Mouse (Mus musculus): ENCODE measurements at regions not wholly inside any gene's neighbourhood (a gene's known extent, or its start where the extent isn't known, plus 50 kb on each side); places are given as distances from the start of the nearest gene placed in this dataset.

DNA sequence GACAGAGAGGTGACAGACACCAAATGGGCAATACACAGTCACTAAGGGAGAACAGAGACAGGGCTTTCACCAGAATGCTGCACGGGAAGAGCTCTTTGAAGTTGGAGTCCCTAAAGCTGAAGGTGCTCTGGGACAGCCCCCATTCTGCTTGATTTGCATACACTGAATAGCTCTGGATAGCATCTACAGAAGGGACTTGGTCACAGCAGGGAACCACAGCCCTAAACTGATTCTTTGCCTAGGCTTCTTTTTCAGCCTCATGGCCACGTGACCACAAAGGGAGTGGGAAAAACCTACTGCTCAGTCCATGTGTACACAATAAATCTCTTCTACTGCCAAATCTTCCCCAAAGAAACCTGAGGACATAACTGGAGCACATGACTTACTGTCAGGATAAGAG, 221.3 kb downstream of the Opa1 start:
- DNase-seq, result no peak

DNA sequence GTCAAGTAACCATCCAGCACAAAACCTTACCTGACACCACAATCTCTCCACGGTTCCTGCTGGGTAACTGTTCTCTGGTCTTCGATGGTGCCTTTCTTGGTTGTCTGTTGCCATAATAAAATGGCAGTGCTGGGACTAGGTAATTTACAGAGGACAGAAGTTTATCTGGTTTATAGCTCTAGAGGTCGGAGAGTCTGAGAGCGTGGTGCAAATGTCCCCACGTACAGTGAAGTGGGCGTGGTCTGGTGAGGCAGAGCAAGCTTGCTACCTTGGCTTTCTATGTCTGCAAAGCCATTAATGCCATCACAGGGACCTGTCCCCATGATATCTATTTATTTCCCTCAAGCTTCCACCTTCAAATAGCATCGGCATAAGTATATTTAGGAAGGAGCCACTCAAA, 223.0 kb downstream of the Opa1 start:
- no peak for DNase-seq

DNA sequence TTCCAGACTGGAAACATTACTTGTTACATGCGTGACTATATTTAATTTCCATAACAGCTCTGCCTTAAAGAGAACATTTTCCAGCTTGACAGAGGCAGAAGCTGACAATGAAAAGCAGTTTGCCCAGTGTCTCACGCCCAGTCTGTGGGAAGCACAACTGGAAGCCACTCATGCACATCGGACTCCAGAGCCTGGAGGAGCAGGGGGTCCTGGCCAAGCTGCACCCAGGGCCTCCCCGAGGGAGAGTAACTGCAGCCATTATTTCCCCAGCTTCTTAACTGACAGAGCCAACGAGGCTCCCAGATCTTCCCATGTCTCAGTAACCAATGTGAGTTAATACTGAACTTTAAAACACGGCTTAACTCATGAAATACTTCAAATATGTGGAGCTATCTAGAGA, 223.5 kb downstream of the Opa1 start:
- DNase-seq, result no peak

DNA sequence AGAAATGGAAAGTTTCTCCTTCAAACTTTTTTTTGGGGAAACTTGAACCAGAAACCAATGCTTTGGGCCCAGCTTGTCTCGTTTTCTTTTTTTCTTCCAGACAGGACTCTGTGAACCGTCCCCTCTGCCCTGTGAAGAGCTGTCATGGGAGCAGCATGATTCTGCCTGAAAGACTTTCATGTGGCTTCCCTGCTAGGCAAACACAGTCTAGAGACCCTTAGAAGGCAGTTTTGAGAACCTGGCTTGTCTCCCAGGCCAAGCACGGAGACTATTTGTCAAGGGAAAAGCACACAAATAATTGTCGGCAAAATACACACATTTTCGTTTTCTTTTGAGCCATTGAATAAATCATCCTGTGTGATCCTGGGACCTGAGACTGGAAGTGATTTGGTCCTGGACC, 228.7 kb downstream of the Opa1 start:
- DNase-seq, result no peak

DNA sequence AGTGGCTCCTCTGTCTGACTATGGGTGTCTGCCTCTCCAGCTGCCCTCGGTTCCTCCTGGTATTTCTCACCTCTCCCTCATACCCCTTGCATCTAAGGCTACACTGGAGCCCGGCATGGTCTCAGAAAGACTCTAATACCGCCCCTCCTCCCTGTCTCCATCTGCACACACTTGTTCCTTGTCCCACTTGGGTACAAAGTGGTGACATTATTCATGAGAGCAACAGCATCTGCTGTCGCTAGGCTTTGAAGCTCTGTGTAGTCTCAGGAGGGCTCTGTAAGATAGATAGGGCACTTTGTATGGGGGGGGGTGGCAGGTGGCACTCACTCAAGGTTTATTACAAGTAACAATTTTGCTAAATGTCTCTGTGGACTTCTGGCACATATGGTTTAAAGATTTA, 229.7 kb downstream of the Opa1 start:
- no peak for DNase-seq

DNA sequence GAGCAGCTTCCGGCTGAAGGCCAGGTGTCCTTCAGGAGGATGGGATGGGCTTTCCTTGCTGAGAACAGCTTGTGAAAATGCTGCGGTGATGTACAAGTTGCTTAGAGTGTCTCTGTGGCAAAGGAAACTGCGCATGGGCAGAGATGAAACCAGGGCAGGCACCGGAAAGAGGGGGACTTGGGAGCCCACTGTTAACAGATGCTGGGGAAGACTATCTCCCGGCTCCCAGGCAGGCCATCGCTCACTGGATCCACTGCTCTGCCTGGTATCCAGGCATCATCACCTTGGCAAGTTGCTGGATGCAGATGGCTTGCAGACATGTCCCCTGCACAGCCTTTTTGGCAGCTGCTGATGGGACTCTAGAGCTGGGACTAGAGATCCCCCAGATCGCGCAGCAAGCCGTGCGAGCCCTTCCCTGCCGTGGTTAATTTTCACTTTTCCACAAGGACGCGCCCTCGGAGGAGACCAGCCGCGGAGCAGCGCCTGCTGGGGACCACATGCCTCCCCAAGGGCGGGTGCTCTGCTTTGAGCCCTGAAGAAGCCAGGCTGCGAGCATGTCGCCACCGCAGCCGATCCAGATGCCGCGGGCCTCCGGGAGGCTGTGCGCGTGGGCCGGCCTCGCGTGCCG, 234.4 kb downstream of the Opa1 start:
- no peak for DNase-seq

DNA sequence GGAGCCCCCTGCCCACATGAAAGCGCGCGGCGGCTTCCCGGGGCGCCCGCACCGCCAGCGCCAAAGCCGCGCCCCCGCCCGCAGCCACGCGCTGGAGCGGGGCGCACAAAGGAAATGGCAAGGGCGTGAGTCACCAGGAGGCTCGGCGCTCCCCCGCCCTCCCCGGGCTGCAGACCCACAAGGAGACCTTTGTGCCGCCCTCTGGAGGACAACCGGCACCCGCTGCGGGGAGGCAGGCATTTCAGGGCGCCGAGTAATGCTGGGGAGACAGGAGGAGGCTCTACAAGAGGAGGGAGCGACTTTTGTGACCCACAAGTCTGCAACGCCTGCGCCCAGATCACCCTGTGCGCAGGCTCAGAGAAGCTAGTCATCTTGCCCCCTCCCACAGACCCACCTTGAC, 234.9 kb downstream of the Opa1 start:
- DNase-seq, result peak; percentile 88

DNA sequence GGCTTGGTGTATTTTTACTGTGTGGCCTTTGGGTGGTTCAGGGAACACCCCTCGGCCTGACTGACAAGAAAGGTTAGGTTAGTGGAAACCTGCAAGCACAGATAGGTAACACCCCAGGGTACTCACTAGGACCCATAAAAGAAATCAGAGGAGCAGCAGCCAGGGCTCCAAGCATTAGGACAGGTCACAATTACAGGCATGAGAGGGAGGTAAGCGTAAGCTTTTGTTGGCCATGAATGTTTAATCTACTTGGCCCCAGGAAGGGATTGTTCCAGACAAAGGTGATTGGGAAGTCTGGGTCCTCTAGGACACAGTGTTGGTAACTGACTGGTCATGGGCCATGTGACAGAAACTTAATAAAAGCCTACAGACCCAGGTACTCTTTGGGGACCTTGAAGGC, 235.5 kb downstream of the Opa1 start:
- DNase-seq, result no peak

DNA sequence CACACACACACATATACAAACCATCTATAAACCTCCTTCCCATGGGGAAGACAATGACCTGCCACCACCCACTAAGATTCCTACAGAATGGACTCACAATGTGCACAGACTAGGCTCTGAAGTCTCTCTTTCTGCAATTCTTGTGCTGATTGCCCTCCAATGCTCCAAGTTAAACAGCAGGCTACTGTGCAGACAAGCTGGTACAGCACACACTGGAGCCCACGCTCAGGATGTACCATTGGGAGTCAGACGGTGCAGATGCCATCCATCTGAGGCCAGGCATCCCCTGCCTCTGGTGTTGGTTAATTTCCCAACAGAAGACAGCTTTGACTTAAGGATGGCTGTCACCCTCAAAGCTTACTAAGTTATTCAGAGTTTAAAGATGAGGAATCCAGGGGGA, 236.1 kb downstream of the Opa1 start:
- DNase-seq, result no peak

DNA sequence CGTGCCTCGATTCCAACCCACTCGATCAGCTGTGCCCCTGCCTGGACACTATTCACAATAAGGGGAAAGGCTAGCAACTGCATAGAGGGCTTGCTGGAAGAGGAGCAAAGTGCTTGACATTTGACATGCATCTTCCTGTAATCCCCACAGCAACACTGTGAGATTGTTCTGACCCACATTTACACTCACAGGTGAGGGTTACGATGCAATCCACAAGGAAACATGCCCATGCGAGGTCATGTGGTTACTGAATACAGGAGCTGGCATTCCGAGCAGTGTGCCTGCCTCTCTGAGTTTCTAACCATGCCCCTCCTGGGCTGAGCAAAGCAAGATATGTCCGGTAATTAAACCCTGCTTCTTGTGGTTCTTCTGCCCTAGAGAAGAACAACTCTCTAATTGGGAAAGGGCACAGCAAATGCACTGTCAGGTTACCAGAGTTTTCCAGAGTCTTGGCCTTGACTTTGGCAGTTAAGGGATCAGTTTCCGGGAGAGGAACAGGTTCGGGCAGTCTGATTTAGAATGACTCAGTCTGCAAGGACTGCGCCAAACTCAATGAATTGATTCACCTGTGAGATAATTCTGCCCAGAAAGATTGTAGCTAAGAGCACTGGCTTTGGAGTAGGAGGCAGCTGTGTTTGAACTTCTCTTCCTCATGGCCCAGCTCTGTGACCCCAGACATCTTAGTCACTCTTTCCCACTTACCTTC, 236.7 kb downstream of the Opa1 start:
- no peak for DNase-seq

DNA sequence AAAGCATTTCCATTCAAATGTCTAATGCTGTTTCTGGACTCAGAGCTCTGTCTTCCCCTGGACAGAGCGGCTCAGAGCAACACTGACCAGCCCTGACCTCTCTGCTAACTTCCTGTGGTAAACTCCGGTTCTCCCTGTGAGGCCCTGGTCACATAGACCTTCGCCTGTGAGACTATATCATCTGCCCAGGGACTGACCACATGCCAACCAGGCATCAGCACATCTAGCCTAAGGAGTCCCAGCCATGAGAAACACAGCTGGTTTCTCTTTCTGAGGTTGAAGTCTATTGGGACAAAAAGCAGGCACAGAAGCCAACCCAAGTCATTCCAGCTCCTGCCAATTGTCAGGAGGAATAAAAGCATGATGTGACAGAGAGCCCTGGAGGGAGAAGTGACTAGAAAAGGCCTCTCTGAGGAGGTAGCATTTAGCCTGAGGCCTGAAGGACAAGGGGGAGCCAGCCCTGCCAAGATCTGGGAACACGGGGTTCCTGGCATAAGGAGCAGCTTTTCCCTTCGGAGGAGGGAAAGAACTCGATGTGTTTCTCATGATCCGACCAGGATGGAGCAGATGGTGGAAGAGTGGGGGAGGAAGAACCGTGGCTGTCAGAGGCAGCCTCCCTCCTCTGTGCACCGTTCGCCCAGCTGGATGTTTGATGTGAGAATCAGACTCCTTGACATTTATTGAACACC, 237.7 kb downstream of the Opa1 start:
- peak; percentile 32 for DNase-seq

DNA sequence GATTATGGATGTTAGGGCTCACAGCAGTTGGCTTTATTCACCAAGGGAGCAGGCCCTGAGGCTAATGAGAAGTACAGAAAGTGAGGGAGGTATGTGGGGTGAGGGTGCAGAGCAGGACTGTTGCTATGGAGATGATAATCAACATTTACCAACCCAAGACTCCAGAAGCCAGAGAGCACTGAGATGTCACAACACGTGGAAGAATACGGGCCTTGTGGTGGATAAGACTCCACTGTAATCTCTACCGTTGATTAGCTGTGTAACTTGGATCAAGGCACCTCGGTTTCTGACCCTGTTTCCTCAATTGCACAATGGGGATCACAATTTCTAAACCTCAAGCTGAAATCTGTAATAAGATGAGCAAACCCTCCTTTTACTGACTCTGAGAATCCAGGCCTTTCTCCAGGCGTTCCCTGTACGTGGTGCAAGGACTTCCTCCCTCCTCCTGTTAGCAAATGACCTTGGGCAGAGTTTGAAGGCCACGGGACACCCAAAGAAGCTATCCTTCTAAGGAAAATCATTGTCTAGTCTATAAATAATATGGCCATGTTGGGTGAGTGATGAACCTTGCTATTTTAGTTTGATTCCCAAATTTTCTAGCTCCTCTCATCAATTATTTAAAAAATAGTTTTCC, 239.8 kb downstream of the Opa1 start:
- no peak for DNase-seq

DNA sequence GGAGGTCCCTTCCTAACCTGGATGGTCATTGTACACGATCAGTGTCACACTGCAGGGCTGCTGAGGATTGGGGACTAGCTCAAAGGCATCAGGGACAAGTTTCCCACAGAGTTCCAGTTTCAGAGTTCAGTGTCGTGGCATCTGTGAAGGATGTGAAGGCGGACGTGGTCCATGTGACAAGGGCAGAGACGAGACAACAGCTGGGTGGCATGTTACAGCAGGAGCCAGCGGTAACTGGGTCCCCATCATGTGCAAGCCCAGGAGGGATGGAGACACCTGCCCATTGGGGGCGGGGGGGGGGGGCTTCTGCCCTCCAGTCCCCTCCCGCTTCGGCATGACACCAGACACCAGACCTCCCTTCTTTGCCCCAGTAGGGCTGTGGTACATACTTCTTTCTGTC, 241.6 kb downstream of the Opa1 start:
- no peak for DNase-seq

DNA sequence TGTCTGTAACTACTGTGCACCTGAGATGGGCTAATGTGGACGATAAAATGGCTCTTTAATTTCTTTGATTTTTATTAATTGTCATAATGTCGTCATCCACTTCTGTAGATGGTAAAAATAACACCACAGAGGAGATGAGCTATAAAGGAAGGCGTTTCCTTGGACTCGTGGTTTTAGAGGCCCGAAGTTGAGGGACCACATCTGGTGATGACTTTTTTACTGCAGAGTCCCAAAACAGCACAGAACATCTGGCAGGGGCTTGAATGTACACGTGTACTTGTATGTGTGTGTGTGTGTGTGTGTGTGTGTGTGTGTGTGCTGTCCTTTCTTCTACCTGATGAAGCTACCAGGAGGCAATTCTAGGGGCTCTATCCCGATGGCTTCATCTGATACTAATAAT, 242.1 kb upstream of the Hes1 start:
- no peak for DNase-seq

DNA sequence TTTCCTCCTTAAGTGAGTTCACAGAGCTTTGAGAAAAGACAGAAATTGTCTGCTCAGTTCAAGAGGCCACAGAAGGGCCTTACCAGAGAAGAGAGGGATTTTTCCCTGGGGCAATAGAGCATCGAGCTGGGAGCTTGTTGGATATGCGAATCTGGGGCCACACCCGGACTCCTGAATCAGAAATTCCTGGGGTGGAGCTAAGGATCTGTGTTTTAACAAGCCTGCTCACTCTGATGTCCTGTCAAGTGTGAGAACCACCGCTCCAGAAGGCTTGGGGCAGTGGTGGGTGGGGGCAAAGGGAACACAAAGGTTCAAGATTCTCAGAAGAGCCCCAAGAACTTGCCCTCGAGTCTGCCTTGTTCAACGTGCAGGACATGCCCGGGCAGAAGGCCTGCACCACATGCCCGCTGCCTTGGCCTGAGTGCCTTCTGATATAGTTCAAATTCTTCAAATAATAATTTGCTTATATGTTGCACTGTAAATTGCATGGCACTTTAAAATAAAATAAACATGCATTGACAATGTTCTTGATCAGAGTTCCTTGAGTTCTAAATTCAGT, 241.3 kb upstream of the Hes1 start:
- DNase-seq, result no peak

DNA sequence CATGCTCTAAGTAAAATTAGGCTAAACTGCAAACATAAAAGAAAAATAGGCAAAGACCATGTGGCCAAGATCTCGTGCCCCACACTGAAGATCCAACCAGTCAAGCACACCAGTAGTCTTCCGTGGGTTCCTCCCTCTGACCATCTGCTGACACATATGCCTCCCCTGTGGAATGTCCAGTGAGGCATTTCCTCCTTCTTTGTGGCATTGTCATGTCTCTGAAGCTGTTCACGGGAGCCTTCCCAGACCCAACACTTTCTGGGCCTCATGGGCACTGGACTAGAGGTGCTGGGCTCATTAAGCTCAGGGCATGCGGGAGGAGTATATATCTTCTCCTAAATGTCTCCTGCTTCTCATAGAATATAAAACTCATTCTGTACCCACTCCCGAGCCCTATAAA, 237.3 kb upstream of the Hes1 start:
- DNase-seq, result no peak

DNA sequence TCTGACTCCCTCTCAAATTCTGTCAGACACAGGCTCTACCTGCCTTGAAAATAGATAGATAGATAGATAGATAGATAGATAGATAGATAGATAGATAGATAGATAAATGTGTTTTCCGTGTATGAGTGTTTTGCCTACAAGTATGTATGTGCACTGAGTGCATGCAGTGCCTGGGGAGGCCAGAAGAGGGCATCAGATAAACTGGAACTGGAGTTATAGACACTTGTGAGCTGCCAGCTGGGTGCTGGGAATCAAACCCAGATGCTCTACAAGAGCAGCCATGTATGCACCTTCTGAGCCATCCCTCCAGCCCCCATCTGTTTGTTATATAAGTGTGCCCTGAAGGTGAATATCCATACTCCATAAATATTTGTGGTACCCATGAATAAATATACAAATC, 236.4 kb upstream of the Hes1 start:
- DNase-seq, result no peak

DNA sequence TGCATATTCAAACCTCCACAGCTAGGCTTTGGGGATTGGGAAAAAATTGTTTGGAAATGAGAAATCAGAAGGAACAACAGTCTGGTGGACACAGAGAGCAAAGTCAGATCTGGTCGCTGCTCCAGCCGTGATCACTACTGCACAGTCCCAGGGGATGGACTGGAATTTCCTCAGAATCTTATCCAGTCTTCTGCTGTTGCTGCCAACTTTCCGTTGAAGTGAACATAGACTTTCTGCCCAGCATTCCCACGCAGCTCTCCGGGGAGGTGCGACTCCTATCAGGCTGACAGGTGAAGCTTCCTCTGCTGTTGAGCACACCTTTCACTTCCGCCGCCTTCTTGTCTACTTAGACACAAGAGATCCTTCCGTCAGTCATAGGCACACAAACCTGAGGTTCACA, 234.7 kb upstream of the Hes1 start:
- peak; percentile 46 for DNase-seq

DNA sequence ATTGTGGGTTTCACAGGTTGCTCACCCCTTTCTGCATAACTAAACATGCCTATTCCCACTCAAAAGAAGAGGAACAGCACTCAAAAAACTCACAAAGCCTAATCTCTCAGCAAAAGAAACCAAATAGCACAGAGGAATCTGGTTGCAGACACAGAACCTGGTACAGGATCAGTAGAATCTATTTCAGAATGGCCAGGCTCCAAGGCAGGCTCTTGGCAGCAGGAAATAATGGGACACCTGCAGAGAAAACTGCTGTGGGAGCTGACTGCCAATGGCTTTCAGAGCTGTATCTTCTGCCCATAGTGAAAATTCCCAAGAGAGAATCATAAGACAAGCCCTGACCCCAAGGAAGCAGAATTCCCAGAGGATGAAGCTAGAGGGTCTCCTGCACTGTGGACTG, 234.1 kb upstream of the Hes1 start:
- DNase-seq, result no peak

DNA sequence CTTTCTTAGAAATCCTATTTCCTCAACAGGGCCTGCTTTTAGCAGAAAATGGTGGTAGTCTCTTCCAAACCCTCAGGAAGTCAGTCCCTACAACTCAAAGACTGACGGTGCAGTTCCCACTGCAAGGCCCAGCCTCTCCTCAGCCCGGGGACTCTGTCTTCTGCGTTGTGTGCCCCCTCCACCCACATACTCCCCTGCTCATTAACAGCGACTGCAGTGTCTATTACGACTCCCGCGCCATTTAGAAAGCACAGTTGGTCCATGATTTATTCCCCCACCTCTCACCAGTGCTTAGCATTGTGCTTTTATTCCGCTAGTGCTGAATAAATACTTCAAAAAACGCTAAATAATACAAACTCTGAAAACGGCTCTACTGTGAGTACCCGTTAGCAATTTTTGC, 230.9 kb upstream of the Hes1 start:
- DNase-seq, result no peak

DNA sequence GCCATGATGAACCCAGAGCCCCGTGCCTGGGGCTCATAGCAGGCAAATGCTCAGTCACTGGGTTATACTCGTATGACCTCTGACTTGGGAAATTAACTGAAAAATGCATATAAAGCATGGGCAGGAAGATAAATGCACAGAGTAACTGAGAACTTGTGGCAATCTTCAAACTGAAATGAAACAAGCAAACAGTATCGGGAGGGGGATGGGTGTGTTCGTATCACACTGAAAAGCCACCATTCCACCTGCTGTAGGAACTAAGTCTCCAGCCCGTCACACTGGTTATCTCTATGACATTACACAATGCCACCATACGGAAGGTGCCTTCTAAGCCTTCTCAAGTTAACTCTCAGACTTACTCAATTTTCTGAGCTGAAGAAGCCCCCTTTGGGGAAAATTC, 230.3 kb upstream of the Hes1 start:
- no peak for DNase-seq

DNA sequence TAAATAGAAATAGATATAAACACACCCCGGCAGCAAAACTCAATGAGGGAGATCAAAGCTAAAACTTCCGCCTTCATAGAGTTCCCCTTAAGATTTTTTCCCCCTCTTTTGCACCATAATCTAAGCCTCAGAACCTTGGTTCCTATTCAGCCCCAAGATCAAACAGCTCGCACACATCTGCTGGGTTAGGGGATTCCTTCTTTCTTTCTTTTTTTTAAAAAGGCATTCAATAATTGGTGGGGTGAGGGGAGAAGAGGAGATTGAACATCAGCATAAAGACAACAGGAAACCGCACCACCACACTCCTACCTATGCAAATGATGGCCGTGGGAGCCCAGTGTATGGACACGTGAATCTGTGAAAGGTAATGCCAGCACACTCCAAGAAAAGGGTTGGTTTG, 229.5 kb upstream of the Hes1 start:
- no peak for DNase-seq

DNA sequence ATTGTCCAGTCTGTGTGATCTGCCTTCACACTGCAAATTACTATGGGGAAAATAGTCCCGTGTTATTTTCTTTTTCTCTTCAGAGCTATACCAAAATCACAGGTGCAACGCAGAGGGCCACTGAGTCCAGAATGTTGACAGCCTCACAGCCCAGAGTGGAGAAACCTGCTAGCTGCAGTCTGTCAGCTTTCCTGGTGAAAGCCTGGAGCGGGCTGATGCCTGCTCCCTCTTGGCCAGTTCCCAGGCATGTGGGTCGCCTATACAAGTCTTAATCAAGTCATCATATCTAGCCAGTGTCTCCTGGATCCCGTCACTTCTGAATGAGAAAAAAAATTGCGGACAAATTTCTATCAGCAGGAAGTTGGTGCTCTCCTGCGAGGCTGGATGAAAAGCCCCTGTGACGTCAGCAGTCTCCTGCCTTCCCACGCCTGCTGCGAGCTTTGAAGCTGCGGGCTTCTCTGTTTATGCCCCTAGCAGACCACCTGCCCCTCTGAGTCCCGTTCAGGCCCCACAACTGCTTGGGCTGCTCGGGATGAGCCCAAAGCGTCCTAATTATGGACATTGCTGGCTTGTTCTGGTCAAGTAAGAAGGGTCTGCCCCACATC, 227.1 kb upstream of the Hes1 start:
- DNase-seq, result no peak

Measured in adrenal gland, postnatal 10 days (tissue).